Mouse (Mus musculus): ENCODE results near the gene Zfp663.

Zfp663 gene

GRCm38 (mm10) chr2:165321981-165322735 lies 46.4 kb downstream of the Zfp663 start:
- in situ Hi-C loops (cut with MboI; ENCODE audit: unreplicated experiment in 2 of 2): no loop called here

- in situ Hi-C loops (cut with MboI; ENCODE audit: unreplicated experiment in 2 of 2): no loop called here
These were observed 47.1 kb downstream of the Zfp663 start for GRCm38 (mm10) chr2:165321381-165321888.

- in situ Hi-C loops (cut with MboI; ENCODE audit: unreplicated experiment in 2 of 2): no loop called here
These were observed 47.9 kb downstream of the Zfp663 start for GRCm38 (mm10) chr2:165320531-165321150.

- in situ Hi-C loops (cut with MboI; ENCODE audit: unreplicated experiment in 2 of 2): no loop called here
These were observed 49.0 kb downstream of the Zfp663 start for GRCm38 (mm10) chr2:165319503-165319902.

GRCm38 (mm10) chr2:165318941-165319340 lies 49.6 kb downstream of the Zfp663 start:
- in situ Hi-C loops (cut with MboI; ENCODE audit: unreplicated experiment in 2 of 2): no loop called here

- in situ Hi-C loops (cut with MboI; ENCODE audit: unreplicated experiment in 2 of 2): no loop called here
These were observed 50.8 kb downstream of the Zfp663 start for GRCm38 (mm10) chr2:165317621-165318263.

GRCm38 (mm10) chr2:165316837-165317473 lies 51.6 kb downstream of the Zfp663 start:
- in situ Hi-C loops (cut with MboI; ENCODE audit: unreplicated experiment in 2 of 2): no loop called here

GRCm38 (mm10) chr2:165316204-165316603 lies 52.3 kb downstream of the Zfp663 start:
- in situ Hi-C loops (cut with MboI; ENCODE audit: unreplicated experiment in 2 of 2): no loop called here

GRCm38 (mm10) chr2:165314197-165314596 lies 54.3 kb downstream of the Zfp663 start:
- in situ Hi-C loops (cut with MboI; ENCODE audit: unreplicated experiment in 2 of 2): no loop called here

GRCm38 (mm10) chr2:165312381-165312780 lies 56.1 kb downstream of the Zfp663 start:
- in situ Hi-C loops (cut with MboI; ENCODE audit: unreplicated experiment in 2 of 2): no loop called here

GRCm38 (mm10) chr2:165311577-165311976 lies 57.0 kb downstream of the Zfp663 start:
- in situ Hi-C loops (cut with MboI; ENCODE audit: unreplicated experiment in 2 of 2): no loop called here

GRCm38 (mm10) chr2:165310818-165311425 lies 57.6 kb downstream of the Zfp663 start:
- in situ Hi-C loops (cut with MboI; ENCODE audit: unreplicated experiment in 2 of 2): no loop called here

GRCm38 (mm10) chr2:165307801-165308200 lies 60.7 kb downstream of the Zfp663 start:
- in situ Hi-C loops (cut with MboI; ENCODE audit: unreplicated experiment in 2 of 2): no loop called here

- in situ Hi-C loops (cut with MboI; ENCODE audit: unreplicated experiment in 2 of 2): no loop called here
These were observed 63.1 kb downstream of the Zfp663 start for GRCm38 (mm10) chr2:165305438-165305837.

- in situ Hi-C loops (cut with MboI; ENCODE audit: unreplicated experiment in 2 of 2): no loop called here
These were observed 63.7 kb downstream of the Zfp663 start for GRCm38 (mm10) chr2:165304819-165305218.

GRCm38 (mm10) chr2:165303354-165304012 lies 65.0 kb downstream of the Zfp663 start:
- in situ Hi-C loops (cut with MboI; ENCODE audit: unreplicated experiment in 2 of 2): no loop called here

- in situ Hi-C loops (cut with MboI; ENCODE audit: unreplicated experiment in 2 of 2): no loop called here
These were observed 67.1 kb downstream of the Zfp663 start for GRCm38 (mm10) chr2:165301409-165301808.
